Mouse (Mus musculus) CH12.LX (cell line): ENCODE data around the gene Pla2g4e. TPM values are rescaled to one million over a fixed set of nuclear protein-coding genes. Genes with fewer than 3 reads are reported as not detected.

ENCODE experiments used
- DNase-seq: peaks from one replicate; pipeline ENCODE4 v3.0.0-alpha.2; 2013; ENCODE audit errors: extremely low read depth
- H3K27ac ChIP-seq: 2 replicates; pipeline ENCODE4 v1.5.1; 2012; ENCODE audit warnings: low read depth, mild to moderate bottlenecking, control low read depth, moderate library complexity; ENCODE audit not compliant: insufficient read depth
- H3K27me3 ChIP-seq: replicated peaks from 2 replicates; pipeline ENCODE3; 2012; ENCODE audit warnings: inconsistent platforms
- H3K36me3 ChIP-seq, 2 experiments: replicated peaks in 1 of 2; 2 replicates each; pipeline versions ENCODE3 to v1.6.1; 2012; ENCODE audit warnings: inconsistent platforms in 1 of 2, low read length in 1 of 2, mild to moderate bottlenecking in 1 of 2, mixed read lengths in 1 of 2, moderate library complexity in 1 of 2; ENCODE audit not compliant: control insufficient read depth in 1 of 2, insufficient read depth in 1 of 2
- H3K4me1 ChIP-seq, 2 experiments: 2 replicates each; pipeline ENCODE4 v1.6.1; 2012; ENCODE audit warnings: inconsistent platforms in 1 of 2, moderate library complexity in 1 of 2; ENCODE audit not compliant: insufficient read depth in 2 of 2, control insufficient read depth in 1 of 2
- H3K4me2 ChIP-seq: 2 replicates; pipeline ENCODE4 v1.6.1; 2012; ENCODE audit warnings: low read depth, mild to moderate bottlenecking, control low read depth; ENCODE audit not compliant: poor library complexity, insufficient read depth, severe bottlenecking
- H3K4me3 ChIP-seq, 3 experiments: fragments of 150-350 bp in 1 of 3; sonication (generic) in 1 of 3; replicated peaks in 1 of 3; 2 replicates each; pipeline versions ENCODE3 to v1.5.1; 2011 to 2012; ENCODE audit warnings: low read depth in 2 of 3, low read length in 2 of 3, mild to moderate bottlenecking in 2 of 3, moderate library complexity in 2 of 3, control low read depth in 1 of 3, improper control_type of control experiment in 1 of 3, inconsistent platforms in 1 of 3, mixed read lengths in 1 of 3; ENCODE audit not compliant: poor library complexity in 1 of 3
- H3K79me2 ChIP-seq: replicated peaks from 2 replicates; pipeline ENCODE4 v1.6.1; 2012; ENCODE audit warnings: mild to moderate bottlenecking, moderate library complexity; ENCODE audit not compliant: control insufficient read depth, poor library complexity, insufficient read depth, severe bottlenecking; ENCODE audit errors: extremely low read depth
- H3K9ac ChIP-seq: 2 replicates; pipeline ENCODE4 v1.6.1; 2012; ENCODE audit warnings: low read depth, mild to moderate bottlenecking, control low read depth, moderate library complexity; ENCODE audit not compliant: insufficient read depth
- H3K9me3 ChIP-seq: replicated peaks from 2 replicates; pipeline ENCODE3; 2012; ENCODE audit warnings: low read length, inconsistent platforms, mixed read lengths
- CHD2 ChIP-seq: IDR thresholded peaks from 2 replicates; pipeline ENCODE4 v1.6.1; 2011; ENCODE audit warnings: low read length, improper control_type of control experiment
- CTCF ChIP-seq, 2 experiments: IDR thresholded peaks in 1 of 2; conservative IDR thresholded peaks in 1 of 2; 2 replicates each; pipeline ENCODE4 v1.5.1; 2011 to 2012; ENCODE audit warnings: low read depth in 2 of 2, low read length in 2 of 2, improper control_type of control experiment in 1 of 2, inconsistent platforms in 1 of 2, mild to moderate bottlenecking in 1 of 2, moderate library complexity in 1 of 2
- ELF1 ChIP-seq: IDR thresholded peaks from 2 replicates; pipeline ENCODE4 v1.6.1; 2014; ENCODE audit warnings: low read depth, mild to moderate bottlenecking, inconsistent platforms, low read length, improper control_type of control experiment
- GABPA ChIP-seq: IDR thresholded peaks from 2 replicates; pipeline ENCODE4 v1.6.1; 2012; ENCODE audit warnings: low read depth, low read length, improper control_type of control experiment, inconsistent platforms; ENCODE audit not compliant: insufficient replicate concordance
- HCFC1 ChIP-seq: IDR thresholded peaks from 2 replicates; pipeline ENCODE4 v1.6.1; 2012; ENCODE audit warnings: low read depth, mild to moderate bottlenecking, inconsistent platforms, low read length, improper control_type of control experiment
- JUN ChIP-seq: IDR thresholded peaks from 2 replicates; pipeline ENCODE4 v1.6.1; 2011; ENCODE audit warnings: low read depth, mild to moderate bottlenecking, low read length, improper control_type of control experiment, moderate library complexity; ENCODE audit not compliant: insufficient read depth
- JUND ChIP-seq: conservative IDR thresholded peaks from 2 replicates; pipeline ENCODE4 v1.6.1; 2011; ENCODE audit warnings: low read depth, low read length, improper control_type of control experiment
- KAT2A ChIP-seq: IDR thresholded peaks from 2 replicates; pipeline ENCODE4 v1.6.1; 2012; ENCODE audit warnings: low read length, improper control_type of control experiment, inconsistent platforms; ENCODE audit not compliant: insufficient replicate concordance
- MXI1 ChIP-seq: IDR thresholded peaks from 2 replicates; pipeline ENCODE4 v1.6.1; 2011; ENCODE audit warnings: mild to moderate bottlenecking, low read depth, low read length, improper control_type of control experiment
- NELFE ChIP-seq: IDR thresholded peaks from 2 replicates; pipeline ENCODE4 v1.6.1; 2011; ENCODE audit warnings: low read depth, low read length, improper control_type of control experiment
- PAX5 ChIP-seq: IDR thresholded peaks from 2 replicates; pipeline ENCODE4 v1.6.1; 2012; ENCODE audit warnings: low read length, inconsistent platforms, mixed read lengths
- POLR2A ChIP-seq: IDR thresholded peaks from 2 replicates; pipeline ENCODE4 v1.6.1; 2011; ENCODE audit warnings: low read depth, mild to moderate bottlenecking, improper control_type of control experiment, low read length
- RCOR1 ChIP-seq: conservative IDR thresholded peaks from 2 replicates; pipeline ENCODE4 v1.6.1; 2012; ENCODE audit warnings: low read depth, mild to moderate bottlenecking, inconsistent platforms, low read length, improper control_type of control experiment
- TCF12 ChIP-seq: IDR thresholded peaks from 2 replicates; pipeline ENCODE4 v1.6.1; 2014; ENCODE audit warnings: low read depth, mild to moderate bottlenecking, inconsistent platforms, low read length, improper control_type of control experiment
- USF1 ChIP-seq: IDR thresholded peaks from 2 replicates; pipeline ENCODE4 v1.6.1; 2014; ENCODE audit warnings: low read depth, mild to moderate bottlenecking, inconsistent platforms, low read length, improper control_type of control experiment
- USF2 ChIP-seq: conservative IDR thresholded peaks from 2 replicates; pipeline ENCODE4 v1.6.1; 2011; ENCODE audit warnings: low read depth, low read length, improper control_type of control experiment
- ZC3H11A ChIP-seq: IDR thresholded peaks from 2 replicates; pipeline ENCODE4 v1.6.1; 2012; ENCODE audit warnings: low read depth, mild to moderate bottlenecking, inconsistent platforms, low read length, improper control_type of control experiment
- ZNF384 ChIP-seq: IDR thresholded peaks from 2 replicates; pipeline ENCODE4 v1.6.1; 2012; ENCODE audit warnings: low read depth, low read length, improper control_type of control experiment, inconsistent platforms
- dilution Hi-C: fragments of 300-500 bp; cut with MboI; formaldehyde crosslinking; loops from 2 replicates; pipeline ENCODE4 v1.14.3; 2020; ENCODE audit warnings: low sequenced_read_pairs; ENCODE audit not compliant: extremely low pct_unique_long_range_greater_than_20kb, extremely low pct_ligation_motif_present
- in situ Hi-C: fragments of 300-500 bp; cut with MboI; formaldehyde crosslinking; loops from 3 replicates; pipeline ENCODE4 v1.14.3; 2019; ENCODE audit warnings: low sequenced_read_pairs, low pct_ligation_motif_present, low pct_unique_long_range_greater_than_20kb, mixed read lengths
- polyA plus RNA-seq: library from polyadenylated mRNA; unstranded; fragments of >175 nt; gene quantifications from 2 replicates; pipeline ENCODE4 v1.2.1, GENCODE M21; 2012; ENCODE audit warnings: low read depth; ENCODE audit not compliant: insufficient read length
- total RNA-seq, 2 experiments: library from RNA; depleted of rRNA; stranded (reverse); fragments of 300-350 nt in 1 of 2; fragments of >200 nt in 1 of 2; gene quantifications; 2 replicates each; pipeline ENCODE4 v1.2.3; 2012 to 2014

Pla2g4e gene
- total and polyA plus RNA-seq, 3 experiments: not detected

- H3K9ac ChIP-seq: no peak overlapping the region
- H3K4me2 ChIP-seq: no peak overlapping the region
- H3K27me3 ChIP-seq: no peaks in the 10 kb centered on the region
- no peaks in the 10 kb centered on the region for H3K36me3 ChIP-seq
- peaks cover 0 to 6% of the 10 kb centered on the region in 2 experiments; a peak in 3 of 4 replicates for H3K4me1 ChIP-seq
- no peak overlapping the region for H3K27ac ChIP-seq
- DNase-seq: no peak
- H3K79me2 ChIP-seq: no peaks in the 10 kb centered on the region
- no peak overlapping the region for H3K4me3 ChIP-seq
- dilution Hi-C loops: no loop called here
- H3K9me3 ChIP-seq: no peaks in the 10 kb centered on the region
- TF ChIP-seq MXI1: no peak
- no peak for TF ChIP-seq HCFC1
- TF ChIP-seq JUND: no peak
- no peak for TF ChIP-seq NELFE
- no peak for TF ChIP-seq ELF1
- TF ChIP-seq POLR2A: no peak
- no peak for TF ChIP-seq CHD2
- no peak for TF ChIP-seq CTCF (conservative IDR thresholded peaks at IDR 0.05 in 1 of 2, IDR thresholded peaks at IDR 0.05 in 1 of 2; ENCODE audit: low read depth in 2 of 2, low read length in 2 of 2)
- TF ChIP-seq TCF12: no peak
- TF ChIP-seq USF1: no peak
- no peak for TF ChIP-seq USF2
- no peak for TF ChIP-seq KAT2A
- no peak for TF ChIP-seq ZNF384
- in situ Hi-C loops: no loop called here
Observed at GRCm38 (mm10) chr2:120235381-120235780, 9.8 kb downstream of the Pla2g4e start.

- no peaks in the 10 kb centered on the region for H3K36me3 ChIP-seq
- no peak overlapping the region for H3K9ac ChIP-seq
- H3K9me3 ChIP-seq: no peaks in the 10 kb centered on the region
- in situ Hi-C loops (no loop called here), dilution Hi-C loops (no loop called here)
- no peak overlapping the region for H3K27ac ChIP-seq
- DNase-seq: no peak
- no peak overlapping the region for H3K4me2 ChIP-seq
- H3K27me3 ChIP-seq: no peaks in the 10 kb centered on the region
- no peaks in the 10 kb centered on the region for H3K4me1 ChIP-seq
- H3K4me3 ChIP-seq: no peak overlapping the region
- H3K79me2 ChIP-seq: no peaks in the 10 kb centered on the region
- TF ChIP-seq GABPA (no peak), RCOR1 (no peak), MXI1 (no peak), ZC3H11A (no peak), JUN (no peak), USF1 (no peak), PAX5 (no peak), CTCF (conservative IDR thresholded peaks at IDR 0.05 in 1 of 2, IDR thresholded peaks at IDR 0.05 in 1 of 2; ENCODE audit: low read depth in 2 of 2, low read length in 2 of 2) (no peak), ZNF384 (no peak)
Observed at GRCm38 (mm10) chr2:120231642-120232041, 13.5 kb downstream of the Pla2g4e start.
